Mouse (Mus musculus): ENCODE results near the gene Nop2. TPM values are rescaled to one million over a fixed set of nuclear protein-coding genes. Genes with fewer than 3 reads are reported as not detected.

Nop2 gene
- total RNA-seq (2021): 10 to 100 TPM; 16.3 to 17.7 TPM
- long read RNA-seq, experiment 1, transcript Nop2-201 (16 exons, 2,597 nt): major isoform, 52 of 55 reads
- long read RNA-seq, experiment 1, partial matches to known transcripts: 0 of 55 reads
- long read RNA-seq, experiment 1, other reads (novel, unspliced or antisense): 3 of 55 reads
- long read RNA-seq, experiment 2, transcript Nop2-201 (16 exons, 2,597 nt): major isoform, 30 of 37 reads
- long read RNA-seq, experiment 2, partial matches to known transcripts: 4 of 37 reads
- long read RNA-seq, experiment 2, other reads (novel, unspliced or antisense): 3 of 37 reads

DNA sequence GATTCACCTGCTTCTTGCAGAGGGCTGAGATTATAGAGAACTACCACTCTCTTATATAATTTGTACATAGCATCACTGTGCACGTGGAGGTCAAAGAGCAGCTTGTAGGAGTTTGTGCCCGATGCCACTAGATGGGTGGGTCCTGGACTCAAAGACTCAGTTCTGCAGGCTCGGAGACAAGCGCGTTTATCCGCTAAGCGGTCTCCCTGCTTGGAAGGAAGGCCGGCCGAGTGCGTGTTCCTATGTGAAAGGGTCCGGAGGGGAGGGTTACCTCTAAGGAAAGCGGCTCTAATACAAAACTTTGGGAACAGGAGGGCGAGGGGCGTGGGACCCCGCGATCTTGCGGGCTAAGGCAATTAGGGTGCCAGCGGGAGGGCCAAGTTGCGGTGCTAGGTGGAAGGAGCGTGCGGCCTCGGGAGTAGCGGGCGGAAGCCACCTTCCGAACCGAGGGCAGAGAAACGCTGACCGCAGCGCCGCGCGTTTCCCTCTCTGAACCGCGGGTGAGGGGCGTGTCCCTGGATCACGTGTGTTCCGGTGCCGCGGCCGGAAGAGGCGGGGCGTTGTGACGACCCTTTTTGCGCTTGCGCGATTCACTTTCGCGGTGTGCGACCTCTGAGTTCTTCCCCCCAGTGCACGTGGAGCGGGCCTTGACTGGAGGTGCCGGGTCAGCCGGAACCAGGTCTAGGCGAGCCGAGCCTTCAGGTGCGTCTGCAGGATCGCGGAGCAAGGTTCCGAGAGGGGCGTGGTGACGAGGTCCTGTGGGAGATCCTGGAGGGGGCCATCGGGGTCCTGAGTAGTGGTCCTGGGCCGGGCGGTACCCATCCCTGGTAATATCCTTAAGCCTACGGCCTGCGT, at the start of gene Nop2:
Gene Nop2 (plus strand): TSS at position 608 of the 855 bp plus-strand sequence.
- DNase-seq (ENCODE audit: low spot score): peak; percentile 84

DNA sequence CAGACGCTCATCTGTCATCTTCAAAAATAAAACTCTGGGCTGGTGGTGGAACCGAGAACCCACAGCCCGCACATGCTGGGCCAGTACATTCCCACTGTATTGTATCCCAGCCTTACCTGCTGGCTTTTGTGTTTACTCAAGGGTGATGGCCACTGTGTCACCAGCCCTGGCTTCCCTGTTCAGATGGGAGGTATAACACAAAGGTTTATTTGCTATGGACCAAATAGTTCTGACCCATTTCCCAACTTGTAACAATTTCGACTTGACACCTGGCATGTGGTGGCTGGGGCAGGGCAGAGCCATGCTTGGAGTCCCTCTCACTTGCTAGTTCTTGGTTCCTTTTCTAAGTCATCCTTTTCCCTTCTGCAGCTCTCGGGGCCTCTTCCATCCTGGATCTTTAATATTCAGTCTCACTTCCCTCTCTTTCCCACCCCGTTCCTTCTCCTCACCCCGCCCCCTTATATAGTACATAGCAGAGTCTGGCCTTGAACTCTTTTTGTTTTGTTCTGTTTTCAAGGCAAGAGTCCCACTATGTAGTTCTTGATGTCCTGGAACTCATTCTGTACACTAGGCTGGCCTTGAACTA, 48.8 kb upstream of the Nop2 start:
- no peak for DNase-seq (ENCODE audit: low spot score)

DNA sequence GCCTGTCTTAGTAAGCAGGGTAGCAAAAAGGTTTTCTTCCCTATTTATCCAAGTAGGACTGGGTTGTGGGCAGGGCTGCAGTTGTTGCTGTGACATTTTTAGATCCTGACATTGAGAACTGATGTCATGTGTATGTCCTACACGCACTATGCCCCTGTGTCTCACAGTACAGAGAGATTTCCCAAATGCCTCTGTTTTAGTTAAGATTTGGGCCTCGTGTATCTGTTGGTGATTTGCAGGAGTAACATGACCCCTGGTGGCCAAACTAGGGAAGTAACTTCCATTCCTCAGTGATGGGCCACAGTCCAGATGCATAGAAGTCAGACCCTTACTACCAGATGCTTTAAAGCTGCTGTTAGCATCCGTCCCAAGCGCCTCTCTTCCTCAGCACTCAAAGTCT, 47.3 kb upstream of the Nop2 start:
- peak; percentile 69 for DNase-seq (ENCODE audit: low spot score)

DNA sequence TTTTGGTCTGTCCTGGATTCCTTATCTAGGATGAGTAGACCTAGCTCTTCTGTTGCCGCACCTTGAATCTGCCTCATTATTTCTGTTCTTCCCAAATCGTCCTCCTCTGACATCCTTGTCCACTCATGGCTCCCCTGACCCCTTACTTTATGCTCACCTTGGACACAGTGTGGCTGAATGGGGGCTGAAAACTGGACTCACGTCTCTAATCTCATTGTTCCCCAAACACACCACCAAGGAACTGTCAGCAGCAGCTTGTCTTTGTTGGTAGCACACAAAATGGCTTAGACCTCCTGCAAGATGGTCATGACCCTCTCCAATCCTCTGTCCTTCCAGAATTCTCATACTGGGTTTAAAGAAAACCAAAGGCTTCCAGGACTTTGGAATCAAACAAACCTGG, 43.8 kb upstream of the Nop2 start:
- no peak for DNase-seq (ENCODE audit: low spot score)

DNA sequence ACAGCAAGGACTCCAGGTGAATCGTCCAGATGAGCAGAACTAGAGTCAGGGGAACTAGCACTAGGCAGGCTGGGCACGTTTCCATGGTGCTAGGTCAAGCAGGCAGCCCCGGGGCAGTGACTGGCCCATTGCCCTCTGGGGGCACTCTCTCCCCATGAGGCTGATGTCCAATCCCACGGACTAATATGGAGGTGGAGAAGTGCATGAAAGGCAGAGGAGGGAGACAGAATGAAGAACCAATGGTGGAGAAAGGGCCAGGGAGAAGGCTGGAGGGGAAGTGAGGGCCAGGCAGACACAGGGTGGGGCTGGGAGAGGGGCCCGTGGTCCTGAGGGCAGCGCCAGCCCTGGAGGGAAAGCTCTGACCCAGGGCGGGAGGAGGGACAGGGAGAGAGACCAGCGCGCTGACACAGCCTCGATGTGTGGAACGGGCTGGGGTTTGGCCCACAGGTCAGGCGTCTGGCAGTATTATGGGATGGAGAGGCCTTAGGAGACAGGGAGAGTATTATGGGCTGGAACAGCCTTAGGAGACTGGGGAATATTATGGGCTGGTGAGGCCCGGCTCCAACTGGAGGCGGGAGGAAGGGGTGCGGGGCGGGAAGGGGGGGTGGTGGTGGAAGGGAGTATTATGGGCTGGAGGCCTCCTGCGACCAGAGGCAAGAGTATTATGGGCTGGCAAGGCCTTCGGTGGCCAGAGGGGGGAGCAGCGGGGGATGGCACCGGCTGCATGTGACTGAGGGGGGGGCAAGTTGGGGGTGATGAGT, 43.0 kb upstream of the Nop2 start:
- DNase-seq (ENCODE audit: low spot score): peak; percentile 71

DNA sequence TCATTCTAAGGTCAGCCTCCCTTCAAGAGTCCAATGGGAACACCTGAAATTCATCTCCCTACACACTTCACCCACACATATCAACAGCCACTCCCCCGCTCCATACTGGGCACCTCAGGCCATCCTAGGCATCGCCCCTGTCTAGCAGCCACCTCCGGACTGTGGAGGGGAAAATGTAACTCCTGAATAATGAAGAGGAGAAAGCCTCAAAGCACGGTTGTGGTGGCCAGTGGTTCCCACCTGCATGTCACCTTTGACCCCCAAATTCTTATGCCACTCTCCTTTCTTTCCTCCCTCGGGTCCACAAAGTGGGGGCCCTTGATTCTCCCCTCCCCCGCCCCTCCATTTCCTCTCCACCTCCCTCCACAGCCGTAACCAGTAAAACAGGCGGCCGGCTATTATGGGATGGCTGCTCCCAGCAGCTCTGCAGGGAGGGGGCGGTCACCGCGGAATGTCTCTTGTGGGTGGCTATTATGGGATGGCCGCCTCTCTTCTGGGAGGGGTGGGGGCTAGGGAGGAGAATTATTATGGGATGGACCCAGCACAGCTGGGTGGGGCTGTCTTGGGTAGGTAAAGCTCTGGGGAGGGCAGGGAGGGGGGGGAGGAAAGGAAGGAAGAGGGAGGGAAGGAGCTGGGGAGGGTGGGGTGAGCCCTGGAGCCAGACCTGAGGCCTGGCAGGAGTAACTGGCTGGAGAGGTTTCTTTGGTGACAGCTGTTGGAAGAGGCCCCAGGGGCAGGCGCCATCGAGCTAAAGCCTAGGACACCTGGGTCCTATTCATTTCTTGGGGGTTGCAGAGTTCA, 42.0 kb upstream of the Nop2 start:
- DNase-seq (ENCODE audit: low spot score): peak; percentile 70

DNA sequence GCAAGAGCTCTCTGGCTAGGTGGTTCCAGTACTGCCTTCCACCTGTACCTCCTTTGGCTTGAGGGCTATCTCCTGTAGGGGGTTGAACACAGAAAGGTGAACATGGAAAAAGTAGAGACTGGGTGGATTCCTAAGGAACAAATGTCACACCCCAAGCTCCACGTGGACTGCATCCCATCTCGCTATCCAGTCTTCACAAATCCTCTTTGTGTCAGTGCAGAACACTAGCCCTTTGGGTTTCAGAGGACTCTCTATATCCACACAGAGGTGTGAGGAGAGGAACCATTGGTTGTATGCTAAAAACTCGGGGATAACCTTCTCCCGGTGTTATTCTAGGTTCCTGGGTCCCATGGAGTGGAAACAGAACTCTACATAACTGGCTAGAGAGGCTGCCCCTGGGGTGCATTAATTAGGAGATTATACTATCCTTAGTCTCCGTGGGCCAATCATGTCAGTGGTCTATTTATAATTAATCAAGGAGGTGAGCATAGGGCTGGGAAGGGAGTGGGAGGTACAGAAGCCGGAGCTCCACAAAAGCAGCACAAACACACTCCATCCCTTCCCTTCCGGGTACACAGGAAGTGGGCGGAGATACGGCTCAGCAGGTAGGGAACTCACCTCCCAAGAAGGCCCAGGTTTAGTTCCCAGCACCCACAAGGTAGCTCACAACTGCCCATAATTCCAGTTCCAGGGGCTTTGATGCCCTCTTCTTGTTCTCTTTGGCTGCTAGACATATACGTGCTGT, 41.2 kb upstream of the Nop2 start:
- no peak for DNase-seq (ENCODE audit: low spot score)

DNA sequence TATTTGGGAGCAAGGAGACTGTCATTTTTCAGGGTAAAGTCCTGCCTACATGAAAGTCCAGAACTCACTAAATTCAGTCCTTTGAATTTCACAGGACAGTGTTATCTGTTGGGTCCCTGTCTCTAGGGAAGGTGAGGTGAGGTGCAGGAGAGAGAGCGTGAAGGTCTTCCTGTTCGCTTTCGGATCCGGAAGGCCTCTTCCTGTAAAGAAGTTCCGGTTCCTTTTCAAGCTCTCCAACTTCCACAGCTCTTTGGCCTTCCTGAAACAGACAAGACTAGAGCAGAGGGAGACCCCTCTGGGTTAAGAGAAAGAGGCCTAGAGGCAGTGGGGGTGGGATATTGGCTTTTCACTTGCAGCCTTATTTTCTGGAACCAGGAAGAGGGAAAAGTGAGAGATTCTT, 39.3 kb upstream of the Nop2 start:
- no peak for DNase-seq (ENCODE audit: low spot score)

DNA sequence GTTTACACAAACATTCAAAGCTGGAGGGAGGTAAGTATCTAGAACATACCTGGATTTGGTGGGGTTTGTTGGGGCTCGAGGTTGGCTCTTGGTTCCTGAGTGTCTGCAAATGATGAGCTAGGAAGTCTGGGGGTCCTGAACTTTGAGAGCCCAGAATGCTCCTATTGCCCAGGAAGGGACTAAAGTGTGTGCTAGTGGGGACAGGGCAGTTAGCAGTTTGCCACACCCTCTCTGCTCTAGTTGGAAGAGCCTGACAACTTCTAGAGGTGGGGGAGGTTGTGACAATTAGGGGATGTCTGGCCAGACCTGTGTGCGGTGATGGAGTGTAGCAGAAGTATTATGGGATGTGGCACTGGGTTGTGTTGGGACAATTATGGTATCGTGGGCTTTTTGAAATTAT, 36.9 kb upstream of the Nop2 start:
- no peak for DNase-seq (ENCODE audit: low spot score)

DNA sequence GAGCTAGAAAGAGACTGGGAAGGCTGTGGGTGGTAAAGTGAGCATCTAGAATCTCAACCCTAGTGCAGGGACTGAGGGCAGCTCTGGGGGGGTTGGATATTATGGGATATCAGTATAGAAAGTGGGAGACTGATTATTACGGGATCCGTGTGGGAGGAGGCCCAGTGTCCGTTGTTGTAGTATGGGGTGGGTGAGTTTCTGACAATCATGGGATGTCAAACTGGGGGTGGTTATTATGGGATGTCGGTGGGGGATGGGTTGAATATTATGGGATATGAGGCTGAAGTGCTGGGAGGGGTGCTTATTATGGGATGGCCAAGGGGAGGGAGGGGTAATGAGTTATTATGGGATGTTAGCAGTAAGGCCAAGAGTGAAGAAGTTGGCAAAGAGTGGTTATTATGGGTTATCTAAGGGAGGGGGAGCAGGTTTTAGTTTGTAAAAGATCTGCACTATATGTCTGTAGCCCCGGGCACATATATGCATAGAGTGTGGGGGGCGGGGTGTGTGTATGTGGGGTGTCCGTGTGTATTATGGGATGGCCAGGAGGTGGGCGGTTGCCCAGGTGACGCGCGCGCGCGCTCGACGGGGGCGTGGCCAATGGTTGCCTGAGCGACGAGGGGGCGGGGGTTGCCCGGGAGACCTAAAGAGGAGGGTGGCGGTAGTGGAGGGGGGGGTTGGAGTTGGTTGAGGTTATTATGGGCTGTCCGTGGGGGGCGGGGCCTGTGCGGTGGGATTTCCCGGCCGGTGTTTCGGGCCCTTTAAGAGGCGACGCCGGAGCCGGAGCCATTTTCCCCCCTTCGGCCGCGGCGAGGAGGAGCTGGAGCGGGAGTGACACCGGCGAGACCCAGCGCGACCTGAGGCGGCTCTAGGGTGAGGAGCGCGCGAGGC, 36.1 kb upstream of the Nop2 start, which contains the start of gene Chd4:
Gene Chd4 (plus strand): TSS at position 591 of the 888 bp plus-strand sequence.
- DNase-seq (ENCODE audit: low spot score): peak; percentile 88

DNA sequence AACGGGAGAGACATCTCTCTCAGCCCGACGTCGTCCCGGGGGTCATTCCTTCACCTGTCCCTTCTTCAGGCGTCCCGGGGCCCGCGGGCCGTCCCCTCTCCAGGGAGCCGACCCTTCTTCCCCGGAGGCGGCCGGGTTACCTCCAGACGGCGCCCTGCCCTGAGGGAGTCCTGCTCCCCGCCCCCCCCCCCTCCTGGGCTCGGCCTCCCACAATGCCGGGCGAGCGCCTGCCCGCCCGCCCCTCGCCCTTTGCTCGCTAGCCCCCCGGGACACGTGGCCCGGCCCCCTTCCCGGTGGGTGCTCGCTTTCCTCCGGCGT, 35.5 kb upstream of the Nop2 start:
- no peak for DNase-seq (ENCODE audit: low spot score)

DNA sequence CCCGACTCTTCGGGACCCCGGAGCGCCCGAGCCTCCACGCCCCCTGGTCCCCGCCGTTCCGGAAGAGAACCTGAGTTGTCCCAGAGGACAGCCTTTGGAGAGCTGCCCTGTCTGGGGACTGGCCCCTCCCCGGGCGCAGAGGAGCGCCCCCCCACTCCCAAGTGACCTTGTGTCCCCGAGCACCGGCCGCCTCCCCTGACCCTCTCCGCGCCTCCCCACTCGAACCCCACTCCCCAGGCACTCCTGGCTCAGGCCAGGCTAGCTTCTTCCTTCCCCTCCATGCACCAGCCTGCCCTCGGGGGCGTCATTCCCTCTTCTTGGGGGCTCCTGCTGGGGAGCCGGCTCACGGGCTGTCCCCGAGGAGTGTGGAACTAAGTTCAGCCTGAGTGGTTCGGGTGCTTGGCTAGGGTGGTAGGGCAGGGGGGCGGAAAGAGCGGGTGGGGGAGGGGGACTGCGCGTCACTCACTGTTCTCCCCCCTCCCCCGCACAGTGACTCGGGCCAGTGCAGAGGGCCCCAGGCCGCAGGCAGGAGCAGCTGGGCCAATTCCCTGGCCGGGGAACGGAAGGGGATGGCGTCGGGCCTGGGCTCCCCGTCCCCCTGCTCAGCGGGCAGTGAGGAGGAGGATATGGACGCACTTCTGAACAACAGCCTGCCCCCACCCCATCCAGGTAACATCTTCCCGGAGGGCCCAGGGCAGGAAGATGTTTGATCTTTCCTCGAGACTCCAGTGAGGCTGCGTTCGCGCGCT, 34.9 kb upstream of the Nop2 start:
- peak; percentile 64 for DNase-seq (ENCODE audit: low spot score)

DNA sequence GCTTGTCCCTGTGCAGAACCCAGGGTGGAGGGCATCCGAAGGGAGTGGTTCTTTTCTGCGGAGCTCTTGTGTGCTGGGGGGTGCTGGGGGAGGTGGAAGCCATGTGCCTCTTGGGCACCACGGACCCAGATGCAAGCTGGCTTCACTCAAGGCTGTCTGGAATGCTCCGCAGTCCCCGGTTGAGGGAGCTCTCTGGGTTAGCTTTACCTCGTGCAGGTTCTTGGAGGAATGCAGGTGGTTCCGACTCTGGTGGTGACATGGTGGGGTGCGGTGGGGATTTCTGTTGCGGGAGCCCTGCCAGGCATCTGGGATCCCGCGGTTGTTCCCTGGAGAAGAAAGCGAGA, 34.4 kb upstream of the Nop2 start:
- no peak for DNase-seq (ENCODE audit: low spot score)

DNA sequence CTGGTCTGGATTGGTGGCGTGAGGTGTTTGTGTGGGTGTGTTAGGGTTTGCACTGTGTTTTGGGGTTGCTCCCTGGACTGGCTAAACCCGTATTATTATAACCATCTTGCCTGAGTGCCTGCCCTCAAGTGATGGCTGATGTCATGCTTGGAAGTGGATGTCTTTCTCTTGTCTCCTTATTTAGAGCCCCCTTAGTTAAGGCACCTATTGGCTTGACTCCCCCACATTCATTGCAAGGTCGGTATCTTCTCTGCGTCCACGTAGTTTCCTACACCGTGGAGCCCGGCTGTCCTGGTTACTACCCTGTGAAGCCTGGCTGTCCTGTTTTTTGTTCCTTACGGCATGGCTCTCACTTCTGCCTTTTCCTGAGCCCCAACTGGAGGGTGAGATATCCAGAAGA, 33.8 kb upstream of the Nop2 start:
- no peak for DNase-seq (ENCODE audit: low spot score)

DNA sequence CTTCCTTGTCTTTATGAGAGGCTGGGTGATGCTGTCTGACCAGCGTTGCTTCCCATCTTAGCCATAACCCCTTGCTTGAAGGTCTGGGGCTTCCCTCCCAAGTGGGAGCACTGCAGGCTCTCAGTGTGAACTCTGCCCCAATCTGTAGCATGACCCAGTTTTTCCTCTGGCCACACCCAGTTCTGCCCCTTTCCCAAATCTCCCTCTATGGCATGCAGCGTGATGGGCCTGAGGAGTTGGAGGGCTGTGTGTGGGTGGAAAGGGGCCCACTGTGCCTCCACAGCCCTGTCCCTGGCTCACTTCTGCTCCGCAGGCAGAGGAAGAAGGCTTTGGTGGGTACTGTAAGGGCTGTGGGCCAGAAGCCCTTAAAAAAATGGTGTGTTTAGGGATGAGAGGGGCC, 33.2 kb upstream of the Nop2 start:
- DNase-seq (ENCODE audit: low spot score): no peak

DNA sequence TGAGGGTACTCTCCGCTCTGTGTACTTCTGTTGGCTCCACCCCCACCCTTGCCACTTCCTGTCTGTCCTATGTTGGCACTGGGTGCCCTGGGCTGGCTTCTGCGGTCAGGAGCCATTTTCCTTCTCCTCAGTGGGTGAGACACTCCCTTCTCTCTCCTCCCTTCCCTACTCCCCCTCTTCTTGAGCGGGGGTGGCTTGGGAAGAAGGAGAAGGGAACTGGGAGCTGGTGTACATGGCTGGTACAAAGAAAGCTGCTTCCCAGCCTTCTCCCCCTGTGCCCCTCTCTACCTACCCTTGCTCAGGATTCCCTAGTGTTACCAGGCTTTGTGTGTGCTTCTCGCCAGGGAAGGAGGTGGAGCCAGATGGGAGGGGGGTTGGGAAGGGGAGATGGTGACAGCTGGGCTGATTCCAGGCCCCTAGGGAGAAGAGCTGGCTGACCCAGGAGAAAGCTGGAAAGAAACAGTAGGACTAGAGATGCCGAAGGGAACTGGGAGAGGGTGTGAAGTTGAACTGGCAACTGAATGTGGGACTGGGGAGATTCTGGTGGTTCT, 32.2 kb upstream of the Nop2 start:
- peak; percentile 37 for DNase-seq (ENCODE audit: low spot score)

DNA sequence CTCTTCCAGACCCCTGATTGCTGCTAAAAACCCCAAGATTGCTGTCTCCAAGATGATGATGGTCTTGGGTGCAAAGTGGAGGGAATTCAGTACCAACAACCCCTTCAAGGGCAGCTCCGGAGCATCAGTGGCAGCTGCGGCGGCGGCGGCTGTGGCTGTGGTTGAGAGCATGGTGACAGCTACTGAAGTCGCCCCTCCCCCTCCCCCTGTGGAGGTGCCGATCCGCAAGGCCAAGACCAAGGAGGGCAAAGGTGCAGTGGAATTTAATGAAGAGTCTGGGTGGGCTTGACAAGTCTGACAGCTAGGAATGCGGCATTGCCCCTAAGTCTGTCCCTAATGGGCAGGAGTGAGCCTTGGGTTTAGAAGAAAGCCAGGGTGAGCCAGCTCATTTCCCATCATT, 30.3 kb upstream of the Nop2 start:
- DNase-seq (ENCODE audit: low spot score): no peak

DNA sequence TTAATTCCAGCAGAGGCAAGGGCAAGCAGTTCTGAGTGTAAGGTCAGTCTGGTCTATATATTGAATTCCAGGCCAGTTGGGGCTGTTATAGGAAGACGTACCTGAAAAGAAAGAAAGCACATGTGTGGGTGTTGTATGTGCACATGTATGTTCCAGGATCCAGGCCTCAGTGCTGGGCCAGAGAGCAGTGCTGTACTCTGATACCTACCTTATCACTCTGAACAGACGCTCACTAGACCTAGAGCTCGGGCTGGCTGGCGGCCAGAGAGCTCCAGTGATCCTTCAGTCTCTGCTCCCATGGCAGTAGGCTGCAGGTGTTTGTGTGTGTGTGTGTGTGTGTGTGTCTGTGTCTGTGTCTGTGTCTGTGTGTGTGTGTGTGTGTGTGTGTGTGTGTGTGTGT, 27.5 kb upstream of the Nop2 start:
- DNase-seq (ENCODE audit: low spot score): no peak
